Mouse (Mus musculus): ENCODE results near the gene Cacnb1. TPM values are rescaled to one million over a fixed set of nuclear protein-coding genes. Genes with fewer than 3 reads are reported as not detected.

Gene Cacnb1
- polyA plus RNA-seq, 1 experiment from 2014 or later: 6.3 TPM

GRCm38 (mm10) chr11:97978392-97978791 lies 44.4 kb downstream of the Cacnb1 start:
- H3K4me3 ChIP-seq (ENCODE audit: low read length): no peak overlapping the region
- WGBS: 68% methylated on average over 13 of the region's 13 CpGs
- no peak overlapping the region for H3K9ac ChIP-seq (ENCODE audit: low read length)
- no peak overlapping the region for H3K4me2 ChIP-seq (ENCODE audit: low read depth, low read length)
- H3K9me3 ChIP-seq (replicated peaks; ENCODE audit: control insufficient read depth, low read length): no peaks in the 10 kb centered on the region
- H3K36me3 ChIP-seq (ENCODE audit: control insufficient read depth, insufficient read depth): no peaks in the 10 kb centered on the region
- H3K4me1 ChIP-seq (ENCODE audit: control insufficient read depth, insufficient read depth, low read length): no peaks in the 10 kb centered on the region
- no peaks in the 10 kb centered on the region for H3K27me3 ChIP-seq (ENCODE audit: control insufficient read depth, insufficient read depth, low read length)
- no peak for ATAC-seq (replicated peaks; ENCODE audit: extremely low read depth, insufficient read depth, low FRiP score)
- H3K27ac ChIP-seq (ENCODE audit: low read length): no peak overlapping the region

DNA sequence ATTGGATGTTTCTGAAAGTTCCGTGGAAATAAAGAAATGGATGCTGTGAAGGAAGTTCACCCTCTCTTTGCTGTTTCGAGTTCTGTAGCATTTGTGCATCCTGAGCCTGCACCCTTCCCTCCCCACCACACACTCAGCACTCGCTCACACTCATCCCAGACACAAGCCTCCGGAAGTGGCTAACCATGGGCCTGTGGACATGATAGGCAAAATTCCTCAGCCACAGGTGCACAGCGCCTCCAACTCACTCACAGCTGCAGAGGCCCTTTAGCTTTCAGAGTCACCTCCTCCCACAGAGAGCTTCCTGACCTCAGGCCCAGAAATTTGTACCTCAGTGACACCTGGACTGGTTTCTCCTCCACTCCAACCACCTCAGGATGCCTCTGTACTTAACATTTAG lies 45.0 kb downstream of the Cacnb1 start:
- no peak overlapping the region for H3K9ac ChIP-seq (ENCODE audit: low read length)
- H3K27me3 ChIP-seq (ENCODE audit: control insufficient read depth, insufficient read depth, low read length): no peaks in the 10 kb centered on the region
- no peak overlapping the region for H3K4me3 ChIP-seq (ENCODE audit: low read length)
- H3K36me3 ChIP-seq (ENCODE audit: control insufficient read depth, insufficient read depth): no peaks in the 10 kb centered on the region
- no peak overlapping the region for H3K27ac ChIP-seq (ENCODE audit: low read length)
- no peak overlapping the region for H3K4me2 ChIP-seq (ENCODE audit: low read depth, low read length)
- peak; percentile 71 for ATAC-seq (replicated peaks; ENCODE audit: extremely low read depth, insufficient read depth, low FRiP score)
- 68% methylated on average over 5 of the region's 5 CpGs for WGBS
- no peaks in the 10 kb centered on the region for H3K9me3 ChIP-seq (replicated peaks; ENCODE audit: control insufficient read depth, low read length)
- H3K4me1 ChIP-seq (ENCODE audit: control insufficient read depth, insufficient read depth, low read length): no peaks in the 10 kb centered on the region

GRCm38 (mm10) chr11:97974746-97975145 lies 48.1 kb downstream of the Cacnb1 start:
- ATAC-seq (replicated peaks; ENCODE audit: extremely low read depth, insufficient read depth, low FRiP score): no peak
- Histone ChIP-seq H3K36me3 (ENCODE audit: control insufficient read depth, insufficient read depth) (no peaks in the 10 kb centered on the region; the same call in 1 of the 2 replicates), H3K9me3 (replicated peaks; ENCODE audit: control insufficient read depth, low read length) (no peaks in the 10 kb centered on the region), H3K4me2 (ENCODE audit: low read depth, low read length) (no peak overlapping the region), H3K27me3 (ENCODE audit: control insufficient read depth, insufficient read depth, low read length) (no peaks in the 10 kb centered on the region), H3K4me1 (ENCODE audit: control insufficient read depth, insufficient read depth, low read length) (peaks cover 9% of the 10 kb centered on the region), H3K27ac (ENCODE audit: low read length) (no peak overlapping the region), H3K9ac (ENCODE audit: low read length) (no peak overlapping the region), H3K4me3 (ENCODE audit: low read length) (no peak overlapping the region)
- WGBS: 75% methylated on average over 5 of the region's 5 CpGs

DNA sequence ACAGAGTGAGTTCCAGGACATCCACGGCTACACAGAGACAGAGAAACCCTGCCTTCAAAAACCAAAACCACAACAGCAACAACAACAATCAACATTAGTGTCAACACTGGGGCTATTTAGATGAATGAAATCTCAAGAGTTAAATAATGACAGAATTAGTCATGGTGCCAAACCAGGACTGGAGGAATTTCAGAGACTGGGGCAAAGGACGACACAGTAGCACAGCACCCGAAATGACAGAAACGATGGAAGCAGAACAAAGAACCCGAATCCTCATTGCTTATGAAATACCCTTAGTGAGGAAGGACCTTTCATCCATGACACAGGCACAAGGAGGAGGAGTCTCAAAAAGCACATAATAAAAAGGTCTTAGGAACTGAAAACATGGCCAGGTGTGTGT lies 48.7 kb downstream of the Cacnb1 start:
- Histone ChIP-seq H3K36me3 (ENCODE audit: control insufficient read depth, insufficient read depth) (no peaks in the 10 kb centered on the region; the same call in 1 of the 2 replicates), H3K27ac (ENCODE audit: low read length) (no peak overlapping the region), H3K27me3 (ENCODE audit: control insufficient read depth, insufficient read depth, low read length) (no peaks in the 10 kb centered on the region), H3K9me3 (replicated peaks; ENCODE audit: control insufficient read depth, low read length) (no peaks in the 10 kb centered on the region), H3K4me1 (ENCODE audit: control insufficient read depth, insufficient read depth, low read length) (peaks cover 9% of the 10 kb centered on the region), H3K4me3 (ENCODE audit: low read length) (no peak overlapping the region), H3K4me2 (ENCODE audit: low read depth, low read length) (no peak overlapping the region), H3K9ac (ENCODE audit: low read length) (no peak overlapping the region)
- ATAC-seq (replicated peaks; ENCODE audit: extremely low read depth, insufficient read depth, low FRiP score): no peak
- WGBS: 86% methylated on average over 5 of the region's 5 CpGs

DNA sequence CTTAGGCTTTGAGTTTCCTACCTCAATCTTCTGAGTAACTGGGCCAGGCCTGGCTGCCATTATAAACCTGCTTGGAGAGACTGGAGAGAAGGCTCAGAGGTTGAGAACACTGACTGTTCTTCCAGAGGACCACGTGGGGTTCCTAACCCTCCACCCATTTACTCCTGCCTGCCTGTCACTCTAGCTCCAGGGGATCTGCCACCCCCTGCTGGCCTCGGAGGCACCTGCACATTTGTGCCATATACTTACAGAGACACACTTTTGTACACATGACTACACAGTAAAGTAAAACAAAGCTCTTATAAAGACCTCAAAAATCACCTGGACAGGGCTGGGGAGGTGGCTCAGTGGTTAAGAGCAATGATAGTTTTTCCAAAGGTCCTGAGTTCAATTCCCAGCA lies 50.4 kb downstream of the Cacnb1 start:
- 70% methylated on average over 2 of the region's 2 CpGs for WGBS
- Histone ChIP-seq H3K4me1 (ENCODE audit: control insufficient read depth, insufficient read depth, low read length) (peaks cover 9% of the 10 kb centered on the region), H3K9ac (ENCODE audit: low read length) (no peak overlapping the region), H3K27me3 (ENCODE audit: control insufficient read depth, insufficient read depth, low read length) (0 out of 2 replicates have a peak, but pooled peaks cover 4% of the 10 kb centered on the region), H3K4me3 (ENCODE audit: low read length) (no peak overlapping the region), H3K36me3 (ENCODE audit: control insufficient read depth, insufficient read depth) (no peaks in the 10 kb centered on the region; the same call in 1 of the 2 replicates), H3K27ac (ENCODE audit: low read length) (no peak overlapping the region), H3K9me3 (replicated peaks; ENCODE audit: control insufficient read depth, low read length) (no peaks in the 10 kb centered on the region), H3K4me2 (ENCODE audit: low read depth, low read length) (no peak overlapping the region)
- no peak for ATAC-seq (replicated peaks; ENCODE audit: extremely low read depth, insufficient read depth, low FRiP score)

- Histone ChIP-seq H3K27ac (ENCODE audit: low read length) (peak overlapping the region; percentile 36; the same call in 1 of the 2 replicates), H3K4me2 (ENCODE audit: low read depth, low read length) (peak overlapping the region; percentile 46), H3K9ac (ENCODE audit: low read length) (peak overlapping the region; percentile 22; the same call in 1 of the 2 replicates), H3K9me3 (replicated peaks; ENCODE audit: control insufficient read depth, low read length) (no peaks in the 10 kb centered on the region), H3K4me1 (ENCODE audit: control insufficient read depth, insufficient read depth, low read length) (peaks cover 9% of the 10 kb centered on the region), H3K36me3 (ENCODE audit: control insufficient read depth, insufficient read depth) (no peaks in the 10 kb centered on the region; the same call in 1 of the 2 replicates), H3K4me3 (ENCODE audit: low read length) (no peak overlapping the region), H3K27me3 (ENCODE audit: control insufficient read depth, insufficient read depth, low read length) (peaks cover 4% of the 10 kb centered on the region; the same call in 1 of the 2 replicates)
- 7% methylated on average over 7 of the region's 7 CpGs for WGBS
- peak; percentile 80 for ATAC-seq (replicated peaks; ENCODE audit: extremely low read depth, insufficient read depth, low FRiP score)
Measured at GRCm38 (mm10) chr11:97971232-97971631, 51.6 kb downstream of the Cacnb1 start.

DNA sequence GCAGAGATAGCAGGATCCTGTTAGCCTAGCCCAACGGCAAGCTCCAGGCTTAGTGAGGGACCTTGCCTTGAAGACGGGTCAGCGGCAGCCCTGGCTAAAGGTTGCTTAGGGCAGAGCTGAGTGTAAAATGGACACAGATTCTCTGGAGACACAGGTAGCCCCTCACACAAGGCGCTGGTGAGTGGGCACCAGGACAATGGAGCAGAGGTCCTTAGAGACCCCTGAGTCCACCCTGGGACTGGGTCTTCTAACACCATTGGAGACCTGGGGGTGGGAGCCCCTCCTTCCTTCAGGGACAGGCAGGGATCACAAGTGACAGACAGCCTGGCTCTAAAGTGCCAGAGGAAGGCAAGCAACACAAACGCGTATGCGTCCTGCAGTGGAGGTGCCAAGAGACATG lies 52.1 kb downstream of the Cacnb1 start:
- peaks cover 4% of the 10 kb centered on the region; the same call in 1 of the 2 replicates for H3K27me3 ChIP-seq (ENCODE audit: control insufficient read depth, insufficient read depth, low read length)
- H3K9ac ChIP-seq (ENCODE audit: low read length): peak overlapping the region; percentile 22; the same call in 1 of the 2 replicates
- peaks cover 9% of the 10 kb centered on the region for H3K4me1 ChIP-seq (ENCODE audit: control insufficient read depth, insufficient read depth, low read length)
- 60% methylated on average over 7 of the region's 7 CpGs for WGBS
- H3K4me3 ChIP-seq (ENCODE audit: low read length): no peak overlapping the region
- H3K36me3 ChIP-seq (ENCODE audit: control insufficient read depth, insufficient read depth): no peaks in the 10 kb centered on the region; the same call in 1 of the 2 replicates
- no peaks in the 10 kb centered on the region for H3K9me3 ChIP-seq (replicated peaks; ENCODE audit: control insufficient read depth, low read length)
- H3K27ac ChIP-seq (ENCODE audit: low read length): peak overlapping the region; percentile 36; the same call in 1 of the 2 replicates
- ATAC-seq (replicated peaks; ENCODE audit: extremely low read depth, insufficient read depth, low FRiP score): no peak
- H3K4me2 ChIP-seq (ENCODE audit: low read depth, low read length): peak overlapping the region; percentile 46

- ATAC-seq (replicated peaks; ENCODE audit: extremely low read depth, insufficient read depth, low FRiP score): no peak
- H3K9me3 ChIP-seq (replicated peaks; ENCODE audit: control insufficient read depth, low read length): no peaks in the 10 kb centered on the region
- peaks cover 9% of the 10 kb centered on the region for H3K4me1 ChIP-seq (ENCODE audit: control insufficient read depth, insufficient read depth, low read length)
- WGBS: 39% methylated on average over 5 of the region's 5 CpGs
- no peaks in the 10 kb centered on the region; the same call in 1 of the 2 replicates for H3K36me3 ChIP-seq (ENCODE audit: control insufficient read depth, insufficient read depth)
- no peak overlapping the region for H3K4me3 ChIP-seq (ENCODE audit: low read length)
- no peak overlapping the region for H3K9ac ChIP-seq (ENCODE audit: low read length)
- H3K27me3 ChIP-seq (ENCODE audit: control insufficient read depth, insufficient read depth, low read length): peaks cover 6% of the 10 kb centered on the region; the same call in 1 of the 2 replicates
- H3K27ac ChIP-seq (ENCODE audit: low read length): no peak overlapping the region
- H3K4me2 ChIP-seq (ENCODE audit: low read depth, low read length): no peak overlapping the region
Measured at GRCm38 (mm10) chr11:97968385-97968784, 54.4 kb downstream of the Cacnb1 start.

DNA sequence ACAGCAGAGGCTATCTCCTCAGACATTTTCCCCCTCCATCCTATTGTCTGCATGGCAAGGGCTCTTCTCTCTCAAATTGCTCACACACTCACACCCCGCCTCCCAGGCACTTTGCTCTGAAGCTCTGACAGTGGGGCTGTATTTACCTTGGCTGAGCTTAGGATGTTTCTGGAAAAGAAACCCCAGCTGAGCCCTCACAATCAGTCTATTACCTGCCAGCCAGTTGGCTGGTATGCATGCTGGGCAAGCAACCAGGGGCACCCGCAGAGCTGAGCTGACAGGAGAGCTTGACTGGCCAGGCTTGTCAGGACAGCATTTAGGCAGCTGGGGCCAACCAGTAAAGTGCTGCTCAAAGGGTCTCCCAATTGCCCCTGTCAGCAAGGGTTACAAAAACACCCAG lies 55.7 kb downstream of the Cacnb1 start:
- H3K4me1 ChIP-seq (ENCODE audit: control insufficient read depth, insufficient read depth, low read length): peaks cover 9% of the 10 kb centered on the region
- no peak overlapping the region for H3K4me2 ChIP-seq (ENCODE audit: low read depth, low read length)
- peaks cover 6% of the 10 kb centered on the region; the same call in 1 of the 2 replicates for H3K27me3 ChIP-seq (ENCODE audit: control insufficient read depth, insufficient read depth, low read length)
- no peak overlapping the region for H3K27ac ChIP-seq (ENCODE audit: low read length)
- no peak overlapping the region for H3K9ac ChIP-seq (ENCODE audit: low read length)
- whole genome bisulfite sequencing: 36% methylated on average over 2 of the region's 2 CpGs
- H3K36me3 ChIP-seq (ENCODE audit: control insufficient read depth, insufficient read depth): no peaks in the 10 kb centered on the region
- H3K9me3 ChIP-seq (replicated peaks; ENCODE audit: control insufficient read depth, low read length): no peaks in the 10 kb centered on the region
- ATAC-seq (replicated peaks; ENCODE audit: extremely low read depth, insufficient read depth, low FRiP score): no peak
- no peak overlapping the region for H3K4me3 ChIP-seq (ENCODE audit: low read length)
